Mouse (Mus musculus) spleen, postnatal 10 days (tissue): ENCODE data around the gene Sco2.

ENCODE experiments used
- DNase-seq, 2 experiments: peaks; one replicate each; pipeline ENCODE4 v3.0.0; 2021 to 2022; ENCODE audit warnings: low spot score in 2 of 2

Gene Sco2

GRCm38 (mm10) chr15:89373762-89374248, at the start of gene Sco2:
Sco2 (minus strand) TSS chr15:89373846.
- DNase-seq = peak; percentile 96 to 97

GRCm38 (mm10) chr15:89421938-89422337, 48.3 kb upstream of the Sco2 start:
- DNase-seq = no peak

GRCm38 (mm10) chr15:89415282-89415681, 41.6 kb upstream of the Sco2 start:
- no peak for DNase-seq

- DNase-seq = no peak
Observed at GRCm38 (mm10) chr15:89410118-89410517, 36.5 kb upstream of the Sco2 start, which contains the start of gene Syce3. Syce3 (minus strand) TSS chr15:89410503.

GRCm38 (mm10) chr15:89406691-89407090, 33.0 kb upstream of the Sco2 start:
- no peak for DNase-seq

- no peak for DNase-seq
Observed at GRCm38 (mm10) chr15:89404831-89405623, 31.4 kb upstream of the Sco2 start.

GRCm38 (mm10) chr15:89402471-89402870, 28.8 kb upstream of the Sco2 start:
- DNase-seq = no peak

- no peak for DNase-seq
Observed at GRCm38 (mm10) chr15:89399716-89400115, 26.1 kb upstream of the Sco2 start.

GRCm38 (mm10) chr15:89398146-89398545, 24.5 kb upstream of the Sco2 start:
- DNase-seq = no peak

- DNase-seq = no peak
Observed at GRCm38 (mm10) chr15:89396883-89397282, 23.2 kb upstream of the Sco2 start.

- no peak for DNase-seq
Observed at GRCm38 (mm10) chr15:89390081-89390480, 16.4 kb upstream of the Sco2 start.

- no peak for DNase-seq
Observed at GRCm38 (mm10) chr15:89387127-89387526, 13.5 kb upstream of the Sco2 start.

GRCm38 (mm10) chr15:89384617-89385016, 11.0 kb upstream of the Sco2 start, which contains the start of gene Klhdc7b:
Klhdc7b (plus strand) TSS chr15:89384917.
- no peak for DNase-seq

- DNase-seq = peak; percentile 43 to 72
Observed at GRCm38 (mm10) chr15:89379429-89379828, 5.8 kb upstream of the Sco2 start.

GRCm38 (mm10) chr15:89378831-89379401, 5.3 kb upstream of the Sco2 start, which contains the start of gene Odf3b:
Odf3b (minus strand) TSS chr15:89379282.
- no peak for DNase-seq

- no peak for DNase-seq
Observed at GRCm38 (mm10) chr15:89377938-89378828, 4.5 kb upstream of the Sco2 start.

GRCm38 (mm10) chr15:89377362-89377761, 3.7 kb upstream of the Sco2 start:
- DNase-seq = no peak

GRCm38 (mm10) chr15:89376957-89377356, 3.3 kb upstream of the Sco2 start, which contains the start of gene Tymp:
Tymp (minus strand) TSS chr15:89377039.
- no peak for DNase-seq

GRCm38 (mm10) chr15:89376040-89376439, 2.4 kb upstream of the Sco2 start:
- DNase-seq = no peak

GRCm38 (mm10) chr15:89374801-89375534, 1.3 kb upstream of the Sco2 start:
- DNase-seq = no peak

GRCm38 (mm10) chr15:89374340-89374739, 694 bp upstream of the Sco2 start:
- DNase-seq = no peak
